Mouse (Mus musculus) cerebellum, adult 9-11 months (tissue): ENCODE measurements around the gene Olfr1368.
A peak's percentile ranks its signal among the peaks of the same experiment; 100 is the strongest.

Experiments used
- DNase-seq: peaks from one replicate; pipeline ENCODE4 v3.0.0; 2022

Gene Olfr1368

DNA sequence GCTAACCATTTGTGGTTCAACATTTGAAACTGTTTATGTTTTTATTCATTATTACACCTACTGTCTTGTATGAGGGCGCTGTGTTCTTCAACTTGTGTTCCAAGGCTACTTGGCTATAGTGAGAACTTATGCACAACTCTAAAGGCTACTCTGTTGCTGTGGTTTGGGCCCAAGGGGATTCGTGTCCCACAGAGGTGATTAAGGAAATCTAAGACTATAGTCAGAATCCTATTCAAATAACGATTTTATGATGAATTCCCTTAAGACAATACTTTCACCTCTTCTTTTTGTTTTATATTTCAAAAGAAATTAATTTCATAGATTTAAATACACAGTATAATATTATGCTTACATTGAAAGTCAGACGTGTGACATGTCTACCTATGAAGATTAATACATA, at the start of gene Olfr1368:
Gene Olfr1368, minus strand, starts transcription at position 101 of the 400 bp plus-strand sequence.
- no peak for DNase-seq

GRCm38 (mm10) chr13:21185521-21185920, 39.9 kb upstream of the Olfr1368 start:
- DNase-seq, result no peak

DNA sequence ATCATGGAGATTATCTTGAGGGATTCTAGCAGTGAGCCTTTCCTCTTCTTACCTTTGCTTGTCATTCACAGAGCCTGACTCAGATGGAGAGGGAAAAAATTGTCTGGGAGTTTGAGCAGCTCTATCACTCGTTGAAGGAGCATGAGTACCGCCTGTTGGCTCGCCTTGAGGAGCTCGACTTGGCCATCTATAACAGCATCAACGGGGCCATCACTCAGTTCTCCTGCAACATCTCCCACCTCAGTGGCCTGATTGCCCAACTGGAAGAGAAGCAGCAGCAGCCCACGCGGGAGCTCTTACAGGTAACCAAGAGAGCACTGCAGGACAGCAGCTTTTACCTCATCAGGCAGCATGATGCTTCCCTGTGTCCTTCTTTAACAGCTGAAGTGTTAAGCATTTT, 38.0 kb upstream of the Olfr1368 start:
- DNase-seq, result no peak

DNA sequence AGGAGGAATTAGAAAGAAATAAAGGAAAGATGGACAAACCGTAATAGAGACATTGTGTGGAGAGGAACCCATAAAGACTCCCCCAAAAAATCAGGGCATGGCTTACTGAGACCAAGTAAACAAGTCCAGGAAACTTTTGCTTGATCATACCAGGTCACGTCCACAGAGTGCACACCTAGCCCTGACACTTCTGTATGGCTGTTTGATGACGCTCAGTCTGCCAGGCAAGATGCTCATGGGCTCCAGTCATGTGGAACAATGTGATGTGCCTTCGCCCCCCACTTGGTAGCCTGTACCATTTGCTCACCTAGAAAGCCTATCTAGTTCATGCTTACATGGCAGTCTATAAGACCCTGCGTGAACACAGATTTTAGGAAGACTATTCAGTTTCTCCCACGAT, 37.4 kb upstream of the Olfr1368 start:
- no peak for DNase-seq

GRCm38 (mm10) chr13:21181996-21182395, 36.3 kb upstream of the Olfr1368 start:
- no peak for DNase-seq

DNA sequence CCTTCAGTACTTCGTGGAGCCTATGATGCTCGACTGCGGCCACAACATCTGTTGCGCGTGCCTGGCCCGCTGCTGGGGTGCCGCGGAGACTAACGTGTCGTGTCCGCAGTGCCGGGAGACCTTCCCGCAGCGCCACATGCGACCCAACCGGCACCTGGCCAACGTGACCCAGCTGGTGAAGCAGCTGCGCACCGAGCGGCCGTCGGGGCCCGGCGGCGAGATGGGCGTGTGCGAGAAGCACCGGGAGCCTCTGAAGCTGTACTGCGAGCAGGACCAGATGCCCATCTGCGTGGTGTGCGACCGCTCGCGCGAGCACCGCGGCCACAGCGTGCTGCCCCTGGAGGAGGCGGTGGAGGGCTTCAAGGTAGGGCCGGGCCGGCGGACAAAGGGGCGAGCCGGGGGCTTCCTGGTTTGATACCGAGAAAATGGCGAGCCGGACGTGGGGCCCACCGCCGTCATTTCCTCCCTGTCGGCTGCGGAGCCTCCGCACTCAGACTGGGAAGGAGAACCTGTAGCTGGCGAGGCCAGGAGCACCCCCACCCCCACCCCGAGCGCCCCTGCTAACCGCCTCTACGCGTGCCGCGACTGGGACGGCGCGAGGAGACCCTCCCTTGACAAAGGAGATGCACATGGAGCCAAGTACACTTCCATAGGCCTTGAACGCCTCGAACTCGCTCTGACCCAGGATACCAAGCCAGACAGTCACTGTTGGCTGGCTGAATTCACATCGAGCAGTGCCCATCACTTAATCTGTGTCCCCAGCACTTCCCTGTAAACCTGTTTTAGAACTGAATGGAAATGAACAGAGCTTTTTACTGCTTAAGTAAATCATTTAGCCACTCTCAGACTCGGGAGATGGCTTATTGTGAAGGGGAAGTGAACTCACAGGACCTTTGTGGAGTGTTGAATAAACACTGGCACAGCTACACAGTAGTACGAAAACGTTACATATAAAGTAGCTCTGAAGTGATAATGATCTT, 35.2 kb upstream of the Olfr1368 start:
- peak; percentile 74 for DNase-seq

- DNase-seq, result peak; percentile 88
Measured at GRCm38 (mm10) chr13:21179724-21180550, 34.3 kb upstream of the Olfr1368 start.

DNA sequence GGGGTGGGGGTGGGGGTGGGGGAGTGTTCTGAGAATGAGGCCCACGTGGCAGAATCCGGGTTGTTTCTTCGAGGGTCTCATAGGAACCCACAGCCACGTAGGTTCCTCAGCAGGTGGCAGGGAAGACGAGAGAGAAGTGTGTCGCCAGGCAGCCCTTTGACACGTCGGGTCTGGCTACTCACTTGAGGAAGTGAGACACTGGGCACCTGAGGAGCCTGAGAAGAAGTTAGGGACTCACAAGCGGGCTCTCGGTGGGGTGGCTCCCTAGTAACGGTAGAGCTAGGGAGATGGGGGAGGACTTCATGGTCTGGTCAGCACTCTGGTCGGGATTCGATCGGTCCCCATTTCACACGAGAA, 33.7 kb upstream of the Olfr1368 start, which contains the start of gene Trim27:
Gene Trim27, plus strand, starts transcription at position 79 of the 357 bp plus-strand sequence.
- DNase-seq, result no peak

DNA sequence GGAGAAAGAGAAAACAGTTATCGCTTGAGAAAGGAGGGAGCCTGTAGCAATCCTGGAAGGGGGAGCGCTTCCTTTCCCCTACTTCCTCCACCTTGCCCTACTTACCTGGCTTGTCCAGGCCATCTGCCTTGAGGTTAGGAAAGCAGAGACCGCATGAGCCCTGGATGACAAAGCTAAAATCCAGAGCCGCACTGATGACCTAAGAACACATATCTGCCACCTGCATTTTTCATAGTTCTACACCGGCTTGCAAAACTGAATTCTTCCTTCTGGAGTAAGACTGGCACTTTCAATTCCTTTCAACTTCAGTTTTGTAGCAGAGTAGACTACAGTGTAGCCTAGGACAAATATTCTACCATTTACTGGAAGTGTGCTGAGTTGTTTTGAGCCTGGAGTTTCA, 32.7 kb upstream of the Olfr1368 start:
- no peak for DNase-seq

DNA sequence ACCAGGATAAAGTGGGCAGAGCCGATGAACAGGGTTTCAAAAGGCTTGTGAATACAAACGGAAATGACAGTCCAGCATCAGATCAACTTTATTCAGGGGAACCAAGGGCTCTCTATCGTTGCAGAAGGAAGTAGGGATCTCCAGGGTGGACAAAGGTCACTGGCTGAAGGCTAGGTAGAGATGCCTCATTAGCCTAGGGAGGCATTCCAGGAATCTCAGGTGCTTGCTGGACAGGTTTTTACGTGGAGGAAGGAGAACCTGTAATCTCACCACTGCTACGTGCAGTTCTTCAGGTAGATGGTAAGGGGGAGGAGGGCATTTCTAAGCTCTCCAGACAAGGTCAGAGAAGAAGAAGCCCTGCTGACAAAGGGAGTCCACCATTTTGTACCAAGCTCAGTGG, 32.0 kb upstream of the Olfr1368 start:
- no peak for DNase-seq

- no peak for DNase-seq
Measured at GRCm38 (mm10) chr13:21176733-21177132, 31.1 kb upstream of the Olfr1368 start.

DNA sequence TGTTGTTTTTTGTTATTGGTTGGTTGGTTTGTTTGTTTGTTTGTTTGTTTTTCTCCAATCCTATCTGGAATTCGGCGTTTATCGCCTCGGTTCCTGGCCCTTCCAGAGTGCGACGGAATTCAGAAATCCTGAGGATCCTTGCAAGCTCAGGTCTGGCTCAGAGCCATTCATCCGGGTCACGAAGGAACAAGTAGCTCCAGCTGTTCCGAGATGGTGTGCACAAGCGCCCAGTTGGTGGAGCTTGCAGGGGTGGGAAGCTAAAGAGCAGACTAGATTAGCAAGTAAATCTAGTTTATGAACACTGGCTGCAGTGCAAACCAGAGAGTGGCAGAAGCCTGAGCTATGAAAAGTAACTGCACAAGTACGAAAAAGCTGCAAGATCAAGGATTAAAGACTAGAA, 27.4 kb upstream of the Olfr1368 start:
- peak; percentile 67 for DNase-seq

- peak; percentile 72 for DNase-seq
Measured at GRCm38 (mm10) chr13:21172241-21173027, 26.8 kb upstream of the Olfr1368 start.

DNA sequence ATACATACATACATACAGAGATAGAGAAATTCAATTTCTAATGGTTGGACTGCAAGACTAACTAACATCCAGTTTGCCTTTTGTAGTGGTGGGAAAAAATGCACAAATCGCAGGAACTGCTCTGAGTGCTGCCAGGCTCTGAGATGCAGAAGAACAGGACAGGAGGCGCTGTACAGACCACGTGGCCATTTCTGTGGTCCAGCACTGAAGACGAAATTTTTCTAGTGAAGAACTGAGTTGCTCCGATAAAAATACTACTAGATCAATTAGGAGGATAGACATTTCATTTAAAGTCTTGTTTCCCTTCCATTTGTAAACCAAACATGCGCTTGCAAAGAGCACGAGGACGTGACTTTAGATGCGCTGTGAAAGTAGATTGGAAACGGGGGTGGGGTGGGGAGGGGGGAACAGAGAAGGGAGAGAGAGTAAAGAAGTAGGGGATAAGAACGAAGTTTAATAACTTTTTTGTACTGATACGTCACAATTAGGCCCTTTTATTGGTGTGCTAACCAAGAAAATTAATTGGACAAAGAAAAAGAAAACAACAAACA, 26.0 kb upstream of the Olfr1368 start:
- peak; percentile 30 for DNase-seq

DNA sequence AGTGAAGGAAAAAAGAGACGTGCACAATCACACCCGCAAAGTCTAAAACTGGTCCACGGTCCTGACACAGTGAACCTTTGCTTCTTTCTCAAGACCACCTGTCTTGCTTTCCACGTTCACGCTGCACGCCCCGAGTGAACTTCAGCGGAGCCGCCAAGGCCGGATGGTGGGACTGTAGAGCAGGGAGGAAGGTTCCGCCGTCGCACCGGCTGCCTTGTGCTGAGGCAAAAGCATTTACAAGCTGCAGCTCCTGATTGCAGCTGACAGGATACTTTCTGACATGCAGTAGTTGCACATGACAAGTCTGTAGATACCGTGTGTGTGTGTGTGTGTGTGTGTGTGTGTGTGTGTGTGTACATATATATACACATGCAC, 25.5 kb upstream of the Olfr1368 start:
- DNase-seq, result peak; percentile 33

GRCm38 (mm10) chr13:21170431-21171155, 24.9 kb upstream of the Olfr1368 start:
- peak; percentile 25 for DNase-seq

GRCm38 (mm10) chr13:21169657-21170430, 24.2 kb upstream of the Olfr1368 start:
- peak; percentile 81 for DNase-seq

DNA sequence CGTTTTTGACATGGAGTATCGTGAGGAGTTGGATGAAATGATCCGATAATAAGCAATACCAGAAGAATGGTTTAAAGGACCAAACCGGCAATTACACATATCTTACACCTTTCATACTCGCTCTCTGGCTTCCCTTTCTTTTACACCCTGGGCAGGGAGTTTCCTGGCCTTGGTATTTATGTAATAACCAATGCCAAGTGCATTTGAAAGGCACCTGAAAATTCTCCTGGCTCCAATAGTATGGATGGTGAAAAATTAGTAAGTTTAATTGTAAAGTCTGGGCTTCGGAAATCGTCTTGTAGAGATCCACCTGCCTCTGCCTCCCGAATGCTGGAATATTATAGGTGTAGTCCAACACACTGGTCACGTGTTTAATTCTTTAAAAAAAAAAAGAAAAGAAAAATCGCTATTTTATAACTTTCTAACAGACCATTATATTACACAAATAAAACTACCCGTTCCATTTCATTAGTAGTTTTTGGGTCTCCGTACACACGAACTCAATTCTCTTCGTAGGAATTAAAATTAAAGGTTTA, 23.5 kb upstream of the Olfr1368 start:
- peak; percentile 23 for DNase-seq

- peak; percentile 34 for DNase-seq
Measured at GRCm38 (mm10) chr13:21168371-21169011, 22.8 kb upstream of the Olfr1368 start.

DNA sequence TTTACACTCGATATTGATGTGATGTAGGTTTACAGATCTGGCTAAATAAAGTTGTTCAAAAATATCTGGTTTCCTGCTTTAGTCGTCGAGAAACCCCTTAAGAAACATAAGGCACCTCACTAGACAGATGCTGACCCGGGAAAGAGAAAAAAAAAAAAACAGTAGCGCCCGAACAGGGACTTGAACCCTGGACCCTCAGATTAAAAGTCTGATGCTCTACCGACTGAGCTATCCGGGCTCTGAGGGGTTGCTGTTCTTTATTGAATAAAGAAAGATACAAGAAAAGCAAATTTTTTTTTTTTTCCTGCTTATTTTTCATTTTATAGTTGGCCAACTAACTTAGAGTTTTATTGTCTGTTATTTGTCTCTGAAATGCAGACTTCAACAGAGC, 22.2 kb upstream of the Olfr1368 start:
- DNase-seq, result peak; percentile 28
